22 mouse cellular contexts compared by ENCODE assay signal in genomic region chr2:160770409-160770808, GRCm38 (mm10). TPM values are rescaled to one million over a fixed set of nuclear protein-coding genes. Genes with fewer than 3 reads are reported as not detected.
A peak's percentile ranks its signal among the peaks of the same experiment; 100 is the strongest.
DNase-seq lines count a peak whose midpoint lies in the region; TF ChIP-seq lines count a peak whose summit lies in the region.
"Had no signal": no experiment of that assay in that cellular context is flagged by ENCODE, and none has a peak within 500 bp of the region (broad histone marks: within the 10 kb centered on the region; RNA-seq: fewer than 3 reads in every experiment).

No protein-coding gene starts in this region.

- H3K36me3 ChIP-seq in kidney, adult 2 months (ENCODE audit: control insufficient read depth, insufficient read depth, low read length): no peaks in the 10 kb centered on the region; the same call in none of the 2 replicates
- H3K36me3 ChIP-seq in liver, adult 2 months (ENCODE audit: control insufficient read depth, insufficient read depth, low read length): peaks cover 21% of the 10 kb centered on the region; the same call in 1 of the 2 replicates
- H3K36me3 ChIP-seq in limb, embryonic 10.5 days: peaks cover 31% of the 10 kb centered on the region

- no peak overlapping the region for H3K27ac ChIP-seq in kidney, adult 2 months (ENCODE audit: insufficient read depth, low read depth, low read length)
- no peak overlapping the region for H3K27ac ChIP-seq in liver, adult 2 months (replicated peaks; ENCODE audit: insufficient read depth, low read depth, low read length)
- H3K27ac ChIP-seq in limb, embryonic 10.5 days: no peak overlapping the region
- H3K27ac ChIP-seq: embryonic facial prominence, embryonic 10.5 days; forebrain, embryonic 13.5 days; heart, embryonic 13.5 days; hindbrain, postnatal 0 days had no signal

- TF ChIP-seq CTCF in kidney, adult 2 months (conservative IDR thresholded peaks at IDR 0.05; ENCODE audit: insufficient read depth, insufficient read length, low read depth, low read length): no peak
- no peak for TF ChIP-seq CTCF in liver, adult 2 months (IDR thresholded peaks at IDR 0.05; ENCODE audit: low read depth, low read length)

- peaks cover 17% of the 10 kb centered on the region; the same call in 1 of the 2 replicates for H3K4me1 ChIP-seq in kidney, adult 2 months (ENCODE audit: control insufficient read depth, insufficient read depth, low read length)
- H3K4me1 ChIP-seq in liver, adult 2 months (ENCODE audit: control insufficient read depth, insufficient read depth, low read length): 0 out of 2 replicates have a peak, but pooled peaks cover 3% of the 10 kb centered on the region
- H3K4me1 ChIP-seq in limb, embryonic 10.5 days: no peaks in the 10 kb centered on the region
- H3K4me1 ChIP-seq: embryonic facial prominence, embryonic 10.5 days; forebrain, embryonic 13.5 days; heart, embryonic 13.5 days had no signal

- H3K27me3 ChIP-seq in kidney, adult 2 months (replicated peaks; ENCODE audit: control insufficient read depth, insufficient read depth, low read length): no peaks in the 10 kb centered on the region
- no peaks in the 10 kb centered on the region for H3K27me3 ChIP-seq in liver, adult 2 months (ENCODE audit: control insufficient read depth, insufficient read depth, low read length)
- H3K27me3 ChIP-seq in limb, embryonic 10.5 days (ENCODE audit: low read depth, poor library complexity, severe bottlenecking): no peaks in the 10 kb centered on the region
- H3K27me3 ChIP-seq: CH12.LX; forebrain, embryonic 13.5 days; heart, embryonic 13.5 days; Patski had no signal

- no peaks in the 10 kb centered on the region for H3K9me3 ChIP-seq in limb, embryonic 10.5 days (replicated peaks)
- H3K9me3 ChIP-seq: embryonic facial prominence, embryonic 10.5 days; forebrain, embryonic 13.5 days; heart, embryonic 13.5 days had no signal

- DNase-seq in gastrocnemius, postnatal 10 days: peak; percentile 6
- no peak for DNase-seq in gastrocnemius, postnatal 4 days (ENCODE audit: low spot score in 2 of 2)
- peak; percentile 55 for DNase-seq in kidney, adult 2 months
- no peak for DNase-seq in kidney, postnatal 10 days
- peak; percentile 50 for DNase-seq in liver, adult 2 months (ENCODE audit: extremely low read depth, low read depth, low spot score)
- no peak for DNase-seq in liver
- DNase-seq in limb, embryonic 10.5 days (ENCODE audit: low spot score): peak; percentile 26
- DNase-seq: adrenal gland, adult 2 months; adrenal gland, postnatal 25 days; cerebellum, adult 18-20 months; cerebellum, adult 9-11 months; cerebellum, postnatal 36 days; gastrocnemius, postnatal 25 days; heart, adult 18-20 months; heart, postnatal 36 days had no signal

- no peak overlapping the region for H3K4me3 ChIP-seq in kidney, adult 2 months (ENCODE audit: insufficient read depth, low read depth, low read length)
- H3K4me3 ChIP-seq in liver, adult 2 months (ENCODE audit: insufficient read depth, low read depth, low read length): no peak overlapping the region
- H3K4me3 ChIP-seq in limb, embryonic 10.5 days: no peak overlapping the region
- H3K4me3 ChIP-seq: embryonic facial prominence, embryonic 10.5 days; forebrain, embryonic 13.5 days; heart, embryonic 13.5 days had no signal

- H3K9ac ChIP-seq in liver, adult 2 months (ENCODE audit: low read depth, low read length): no peak overlapping the region
- H3K9ac ChIP-seq: forebrain, embryonic 13.5 days; forebrain, postnatal 0 days; heart, embryonic 13.5 days had no signal

- no peak for TF ChIP-seq POLR2A in kidney, adult 2 months (IDR thresholded peaks at IDR 0.05; ENCODE audit: low read depth, low read length)
- no peak for TF ChIP-seq POLR2A in liver, adult 2 months (IDR thresholded peaks at IDR 0.05; ENCODE audit: extremely low read depth, insufficient read depth, low read length)

- H3K79me2 ChIP-seq in liver, adult 2 months (ENCODE audit: control insufficient read depth, insufficient read depth, low read length): no peaks in the 10 kb centered on the region

RNA-seq across cellular contexts. Expression of gene Plcg1, which starts 39.3 kb away (rescaled TPM):
- 10 to 100 TPM; 43.3 to 64.5 TPM for total RNA-seq in gastrocnemius, postnatal 10 days (2021)
- total RNA-seq in gastrocnemius, postnatal 4 days (2021): 10 to 100 TPM; 83.0 to 96.6 TPM
- polyA plus RNA-seq in kidney, adult 2 months (2012; rRNA removed): 33.1 and 38.2 TPM in 2 replicates
- total RNA-seq in liver, adult 2 months (2014; rRNA removed): 37.3 and 40.9 TPM in 2 replicates
- 24.9 and 30.0 TPM in 2 replicates for polyA plus RNA-seq in liver, adult 2 months (2012; rRNA removed)
- polyA plus RNA-seq in limb, embryonic 10.5 days (2016; fragmentation: Nextera tagmentation; extraction: Ambion mirVana): 76.7 and 93.9 TPM in 2 replicates

Comparison
In these comparisons a context has a peak if more than half of its experiments do, and no peak if none do; other contexts are left out.
1. DNase-seq: peak in gastrocnemius, postnatal 10 days (single experiment), kidney, adult 2 months (single experiment), liver, adult 2 months (single experiment) and limb, embryonic 10.5 days (single experiment); none in gastrocnemius, postnatal 4 days (0 of 2), kidney, postnatal 10 days (single experiment) and liver (single experiment).